Mouse (Mus musculus) lung, adult 2 months (tissue): ENCODE measurements around the gene 2610301B20Rik. TPM values are rescaled to one million over a fixed set of nuclear protein-coding genes. Genes with fewer than 3 reads are reported as not detected.

Experiments
- DNase-seq: peaks from one replicate; pipeline ENCODE4 v3.0.0; 2022
- H3K4me1 ChIP-seq: fragments of 200-500 bp; 2 replicates; pipeline ENCODE4 v1.6.1; 2011; ENCODE audit warnings: low read length; ENCODE audit not compliant: control insufficient read depth, insufficient read depth
- H3K4me3 ChIP-seq: fragments of 200-500 bp; replicated peaks from 2 replicates; pipeline ENCODE3; 2011; ENCODE audit warnings: low read depth, mild to moderate bottlenecking, control low read depth, low read length; ENCODE audit errors: extremely low read depth
- CTCF ChIP-seq: fragments of 200-500 bp; IDR thresholded peaks from 2 replicates; pipeline ENCODE4 v1.5.1; 2011; ENCODE audit warnings: mild to moderate bottlenecking, low read length, control low read depth; ENCODE audit not compliant: insufficient read depth
- POLR2A ChIP-seq: fragments of 200-500 bp; IDR thresholded peaks from 2 replicates; pipeline ENCODE4 v1.6.1; 2011; ENCODE audit warnings: low read depth, mild to moderate bottlenecking, control low read depth, low read length, borderline replicate concordance; ENCODE audit errors: extremely low read depth
- WGBS: fragments of 180-500 bp; shearing (Covaris S2); methylation state at CpG from one replicate; pipeline ENCODE4 v1.1.7; 2018; 5-methylcytosine and 5-hydroxymethylcytosine counted together
- polyA plus RNA-seq: library from polyadenylated mRNA; depleted of rRNA; stranded (reverse); fragments of >200 nt; gene quantifications from 2 replicates; pipeline ENCODE4 v1.2.3, GENCODE M21; 2012

The 2610301B20Rik gene
- polyA plus RNA-seq, 1 experiment, result 7.3 TPM

DNA sequence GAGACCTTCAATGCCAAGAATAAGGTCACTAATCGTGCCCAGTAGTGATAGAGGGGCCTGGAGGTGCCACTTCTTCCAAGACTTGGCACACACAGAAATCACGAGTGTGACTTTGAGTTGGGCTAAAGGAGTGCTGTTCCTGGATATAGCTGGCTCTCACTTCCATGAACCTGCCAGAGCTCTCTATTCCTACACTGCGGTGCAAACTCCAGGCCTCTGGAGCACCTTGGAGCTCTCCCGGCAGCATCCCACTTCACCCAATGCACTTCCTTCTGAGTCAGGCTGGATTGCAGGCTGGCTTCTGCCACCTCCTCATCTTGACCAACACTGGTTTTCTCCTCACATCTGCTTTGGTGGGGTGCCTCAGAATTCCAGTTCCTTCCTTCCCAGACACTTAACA, 62.5 kb downstream of the 2610301B20Rik start:
- no peaks in the 10 kb centered on the region for H3K4me1 ChIP-seq
- no peak overlapping the region for H3K4me3 ChIP-seq
- TF ChIP-seq POLR2A, result no peak
- no peak for TF ChIP-seq CTCF
- DNase-seq, result no peak
- 75% methylated on average over 4 of the region's 4 CpGs for WGBS
